Mouse (Mus musculus) frontal cortex, postnatal 10 days (tissue): Measurements from ENCODE around the gene Susd5.

ENCODE experiments used
- DNase-seq, 2 experiments: peaks; one replicate each; pipeline ENCODE4 v3.0.0; 2022; ENCODE audit warnings: low spot score in 2 of 2, mixed read lengths in 1 of 2

Susd5 gene

GRCm38 (mm10) chr9:114057090-114057796, at the start of gene Susd5:
Susd5 (plus strand) TSS chr9:114057140.
- DNase-seq: peak in 1 of 2 experiments; percentile 22

- no peak for DNase-seq
Observed at GRCm38 (mm10) chr9:114007850-114008350, 49.0 kb upstream of the Susd5 start.

DNA sequence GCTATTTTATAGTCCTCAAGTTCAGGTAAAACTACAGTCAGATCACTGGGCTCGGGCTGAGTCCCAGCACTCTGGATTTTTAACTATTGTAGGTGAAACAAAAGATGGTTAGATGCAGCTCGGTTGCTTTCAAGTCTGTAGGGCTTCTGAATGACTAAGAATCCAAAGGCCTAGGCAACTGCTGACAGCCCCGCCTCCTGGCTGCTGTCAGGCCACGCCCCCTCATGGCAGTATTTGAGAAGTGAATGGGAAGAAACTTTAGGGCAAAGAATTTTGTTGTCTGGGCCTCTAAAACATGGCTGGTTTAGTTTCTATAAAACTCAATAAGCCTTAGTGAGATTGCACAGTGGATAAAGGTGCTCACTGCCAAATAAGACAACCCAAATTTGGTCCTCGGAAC, 47.4 kb upstream of the Susd5 start:
- DNase-seq: no peak

- no peak for DNase-seq
Observed at GRCm38 (mm10) chr9:114011203-114011602, 45.7 kb upstream of the Susd5 start.

GRCm38 (mm10) chr9:114014034-114014433, 42.9 kb upstream of the Susd5 start:
- no peak for DNase-seq

- DNase-seq: no peak
Observed at GRCm38 (mm10) chr9:114015724-114016123, 41.2 kb upstream of the Susd5 start.

GRCm38 (mm10) chr9:114016402-114016801, 40.5 kb upstream of the Susd5 start:
- DNase-seq: no peak

GRCm38 (mm10) chr9:114019012-114019762, 37.8 kb upstream of the Susd5 start:
- no peak for DNase-seq

DNA sequence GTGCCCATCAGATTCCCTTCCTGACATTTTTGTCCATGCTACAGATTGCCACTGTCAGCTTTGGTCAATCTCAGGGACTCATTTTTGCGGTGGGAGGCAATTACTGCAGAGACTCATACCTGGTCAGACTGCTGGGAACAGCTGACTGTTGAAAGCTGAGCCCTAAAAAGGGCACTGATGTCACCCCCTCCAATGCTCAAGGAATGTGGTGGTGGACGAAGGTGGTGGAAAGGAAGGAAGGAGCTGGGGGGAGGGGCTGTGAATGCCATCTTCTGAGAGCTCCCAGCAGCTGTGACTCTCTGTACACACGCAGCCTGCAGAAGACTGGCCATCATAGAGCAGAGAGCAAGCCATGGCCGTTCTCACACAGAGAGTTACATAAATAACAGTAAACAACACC, 34.8 kb upstream of the Susd5 start:
- no peak for DNase-seq

- DNase-seq: no peak
Observed at GRCm38 (mm10) chr9:114025182-114025581, 31.8 kb upstream of the Susd5 start.

- no peak for DNase-seq
Observed at GRCm38 (mm10) chr9:114025846-114026245, 31.1 kb upstream of the Susd5 start.

GRCm38 (mm10) chr9:114026261-114026934, 30.5 kb upstream of the Susd5 start:
- DNase-seq: peak; percentile 84 to 86

- DNase-seq: no peak
Observed at GRCm38 (mm10) chr9:114040945-114041344, 16.0 kb upstream of the Susd5 start.

DNA sequence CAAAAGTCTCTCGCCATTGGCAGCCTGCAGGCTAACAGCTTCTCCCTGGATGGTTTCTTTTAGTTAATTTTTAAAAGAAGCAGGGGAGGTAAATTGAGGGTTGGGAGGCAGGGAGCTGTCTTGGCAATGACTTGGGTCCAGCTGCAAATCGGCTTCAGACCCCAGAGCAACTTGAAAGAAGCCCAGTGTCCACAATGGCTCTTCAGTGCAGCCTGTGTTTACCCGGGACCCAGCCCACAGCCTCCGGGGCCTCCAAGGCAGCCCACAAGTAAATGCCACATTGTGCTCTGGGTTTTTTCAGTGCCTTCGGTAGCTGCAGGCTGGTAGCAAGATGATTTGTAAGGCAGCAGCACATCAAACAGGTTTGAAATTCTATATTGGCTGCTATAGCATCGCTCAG, 14.4 kb upstream of the Susd5 start:
- DNase-seq: peak; percentile 28 to 45

GRCm38 (mm10) chr9:114044446-114044845, 12.5 kb upstream of the Susd5 start:
- no peak for DNase-seq

GRCm38 (mm10) chr9:114046028-114046427, 10.9 kb upstream of the Susd5 start, which contains the start of gene Fbxl2:
Fbxl2 (minus strand) TSS chr9:114046191.
- no peak for DNase-seq

- no peak for DNase-seq
Observed at GRCm38 (mm10) chr9:114046676-114047075, 10.3 kb upstream of the Susd5 start.

GRCm38 (mm10) chr9:114050106-114050505, 6.8 kb upstream of the Susd5 start:
- no peak for DNase-seq

- peak in 1 of 2 experiments; percentile 26 for DNase-seq
Observed at GRCm38 (mm10) chr9:114050778-114051177, 6.2 kb upstream of the Susd5 start.

DNA sequence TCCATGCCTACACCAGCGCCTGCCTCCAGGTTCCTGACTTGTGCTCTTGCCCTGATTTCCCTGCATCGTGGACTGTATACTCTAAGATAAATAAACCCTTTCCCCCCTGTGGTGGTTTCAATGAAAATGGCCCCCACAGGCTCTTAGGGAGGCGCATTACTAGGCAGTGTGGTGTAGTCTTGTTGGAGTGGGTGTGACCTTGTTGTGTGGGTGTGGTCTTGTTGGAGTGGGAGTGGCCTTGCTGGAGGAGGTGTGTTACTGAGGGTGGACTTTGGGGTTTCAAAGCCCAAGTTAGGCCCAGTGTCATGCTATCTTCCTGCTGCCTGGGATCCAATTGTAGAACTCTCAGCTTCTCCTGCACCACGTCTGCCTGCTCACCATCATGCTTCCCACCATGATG, 4.9 kb upstream of the Susd5 start:
- no peak for DNase-seq

DNA sequence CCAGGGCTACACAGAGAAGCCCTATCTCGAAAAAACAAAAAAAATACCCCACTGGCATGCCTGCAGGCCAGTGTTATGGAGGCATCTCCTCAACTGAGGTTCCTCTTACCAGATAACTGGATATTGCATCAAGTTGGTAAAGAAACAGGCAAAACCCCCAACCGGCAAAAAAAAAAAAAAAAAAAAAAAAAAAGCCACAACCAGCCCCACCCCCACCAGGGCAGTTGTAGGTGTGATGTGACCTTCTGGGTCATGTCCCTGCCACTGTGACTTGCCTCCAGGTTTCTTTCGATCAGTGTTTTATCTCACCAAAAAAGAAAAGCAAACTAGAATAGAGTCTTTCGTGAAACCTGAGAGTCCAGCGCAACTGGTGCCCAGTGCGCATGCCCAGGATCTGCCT, 4.1 kb upstream of the Susd5 start:
- DNase-seq: no peak

- no peak for DNase-seq
Observed at GRCm38 (mm10) chr9:114068494-114069053, 11.6 kb downstream of the Susd5 start.
